Mouse (Mus musculus) spleen, adult 12 weeks (tissue): ENCODE data around the gene Pcbd2.

ENCODE experiments used
- DNase-seq: peaks from one replicate; pipeline ENCODE4 v3.0.0; 2022; ENCODE audit warnings: low spot score

The Pcbd2 gene

DNA sequence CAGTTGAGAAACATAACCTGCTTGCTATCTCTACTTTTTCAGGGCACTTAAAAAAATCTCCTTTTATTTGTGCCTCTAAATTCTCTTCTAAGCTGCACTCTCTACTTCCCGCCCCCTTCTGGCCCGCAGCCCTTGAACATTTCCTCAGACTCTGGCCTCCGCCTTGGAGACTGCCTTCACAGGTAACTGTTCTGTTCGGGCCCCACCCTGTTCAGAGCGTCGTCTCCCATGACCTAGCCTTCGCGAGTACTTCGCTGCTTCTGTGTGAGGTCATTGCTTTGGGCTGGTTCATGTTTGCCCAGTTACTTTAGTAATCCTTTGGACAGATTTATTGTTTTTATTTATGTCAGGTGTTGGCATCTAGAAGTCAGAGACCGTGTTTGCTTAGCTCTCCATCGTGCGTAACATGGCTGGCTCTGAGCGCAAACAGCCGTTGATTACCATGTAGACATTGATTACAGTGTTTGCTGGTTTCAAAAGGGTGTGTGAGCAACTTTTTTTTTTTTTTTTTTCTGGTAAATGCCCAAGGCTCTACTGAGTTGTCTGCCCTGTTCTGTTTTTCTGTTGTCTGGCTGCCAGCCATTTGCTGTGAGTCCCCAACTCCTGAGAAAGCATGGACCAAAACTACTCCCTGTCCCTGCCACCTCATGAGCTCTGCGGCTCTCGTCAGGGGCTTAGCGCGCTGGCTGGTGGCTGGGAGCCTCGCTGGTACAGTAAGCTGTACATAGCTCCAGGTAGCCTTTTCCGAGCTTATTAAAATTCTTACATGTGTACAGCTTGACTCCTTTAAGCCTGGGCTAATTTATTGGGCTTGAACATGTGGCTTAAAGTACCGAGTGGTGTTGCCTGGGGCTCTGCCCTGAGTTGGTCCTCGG, 6.7 kb downstream of the Pcbd2 start:
- DNase-seq, result no peak

DNA sequence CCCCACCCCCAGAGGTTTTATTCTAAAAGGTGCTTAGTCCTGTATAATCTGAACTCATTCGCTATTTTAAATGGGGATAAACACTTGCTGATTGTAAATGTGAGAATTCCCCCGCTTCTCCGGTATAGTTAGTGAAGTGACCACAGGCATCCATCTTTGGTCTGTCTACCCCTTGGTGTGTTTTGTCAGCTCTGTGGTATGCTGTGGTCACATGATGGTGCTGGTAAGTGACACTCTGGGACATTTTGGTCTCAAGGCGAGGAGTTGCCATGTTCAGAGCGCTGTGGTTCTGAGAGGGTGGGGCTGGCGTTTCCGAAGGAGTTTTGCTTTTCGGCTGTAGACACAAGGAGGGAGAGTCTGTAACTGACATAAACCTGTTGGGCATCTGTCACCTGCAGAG, 10.7 kb downstream of the Pcbd2 start:
- DNase-seq, result no peak

DNA sequence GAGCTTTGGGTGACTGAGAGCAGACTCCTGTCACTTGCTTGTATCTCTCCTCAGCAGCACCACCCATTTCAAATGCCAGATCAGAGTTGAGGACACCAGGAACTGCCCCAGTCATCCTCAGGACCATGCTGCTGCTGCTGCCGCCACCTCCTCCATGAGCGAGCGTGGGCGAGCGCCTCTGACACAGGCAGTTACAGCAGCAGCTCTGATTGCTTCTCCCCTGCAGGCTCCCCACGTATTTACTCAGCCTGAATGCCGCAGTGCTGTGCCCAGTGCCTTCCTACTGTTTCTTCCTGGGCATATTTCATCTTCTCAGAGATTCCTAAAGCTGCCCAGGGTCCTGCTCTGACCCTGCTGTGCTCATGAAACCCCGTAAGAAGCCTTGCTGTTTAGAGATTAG, 15.1 kb downstream of the Pcbd2 start:
- no peak for DNase-seq

DNA sequence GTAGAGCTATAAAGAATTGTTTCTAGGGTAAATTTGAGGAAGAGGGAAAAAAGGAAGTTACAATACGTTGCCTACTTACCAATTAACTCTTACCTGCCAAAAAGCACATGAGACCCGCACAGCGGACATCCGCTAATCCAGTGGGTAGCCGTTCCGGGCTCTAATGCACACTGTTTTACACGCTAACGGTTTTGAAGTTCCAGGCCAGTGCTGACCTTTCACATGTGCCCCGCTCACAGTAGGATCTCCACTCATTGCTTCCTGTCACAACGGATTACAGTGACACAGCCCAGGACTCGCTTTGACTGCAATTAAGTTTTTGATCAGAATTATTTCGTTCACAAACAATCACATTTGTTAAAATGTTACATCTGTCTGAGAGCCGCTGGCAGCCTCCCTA, 27.2 kb downstream of the Pcbd2 start:
- no peak for DNase-seq

DNA sequence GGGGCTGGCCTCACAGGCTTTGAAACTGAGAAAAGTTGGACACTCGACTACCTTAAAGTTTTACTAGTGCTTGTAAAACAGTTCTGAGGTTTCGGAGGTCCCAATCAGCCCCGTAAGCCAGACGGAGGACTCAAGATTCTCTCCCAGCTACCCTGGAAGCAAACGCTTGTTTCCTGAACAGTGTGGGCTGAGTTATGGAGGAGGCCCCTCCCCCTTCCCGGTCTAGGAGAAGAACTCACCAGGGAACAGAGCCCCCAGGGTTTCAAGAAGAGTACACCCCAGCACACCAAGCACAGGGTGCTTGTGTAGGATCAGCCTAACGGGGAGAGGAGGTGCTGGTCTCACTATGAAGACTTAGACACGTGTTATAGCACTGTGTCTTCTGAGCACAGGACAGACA, 29.6 kb downstream of the Pcbd2 start:
- no peak for DNase-seq

DNA sequence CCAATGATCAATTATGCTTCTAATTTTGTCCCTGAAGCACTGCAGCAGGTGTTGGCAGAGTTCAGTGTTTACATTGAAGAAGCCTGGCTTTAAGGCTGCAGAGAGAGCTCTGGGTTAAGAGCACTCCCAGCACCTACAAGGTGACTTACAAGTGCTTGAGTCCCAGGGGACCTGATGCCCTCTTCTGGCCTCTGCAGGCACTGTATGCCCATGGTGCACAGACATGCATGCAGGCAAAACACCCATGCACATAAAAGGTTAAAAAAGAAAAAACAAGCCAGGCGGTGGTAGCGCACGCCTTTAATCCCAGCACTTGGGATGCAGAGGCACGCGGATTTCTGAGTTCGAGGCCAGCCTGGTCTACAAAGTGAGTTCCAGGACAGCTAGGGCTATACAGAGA, 30.5 kb downstream of the Pcbd2 start:
- DNase-seq, result no peak

DNA sequence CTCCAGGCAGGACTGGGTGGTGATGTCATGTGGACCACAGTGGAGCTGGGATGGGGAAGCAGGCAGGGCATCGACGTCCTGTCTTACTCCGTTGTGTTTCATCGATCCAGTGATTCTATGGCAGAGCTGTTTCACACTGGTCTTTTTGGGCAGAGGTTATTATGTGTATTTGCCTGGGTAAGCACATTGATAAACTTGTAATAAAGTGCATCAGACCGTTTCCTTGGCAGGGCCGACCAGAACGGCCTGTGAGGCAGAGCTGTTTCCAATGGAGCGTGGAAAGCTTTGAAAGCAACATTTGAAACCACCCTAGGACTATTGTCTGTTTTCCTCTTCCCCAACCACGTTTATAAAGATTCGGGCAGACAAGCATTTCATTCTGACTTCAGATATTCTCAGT, 33.4 kb downstream of the Pcbd2 start:
- no peak for DNase-seq

DNA sequence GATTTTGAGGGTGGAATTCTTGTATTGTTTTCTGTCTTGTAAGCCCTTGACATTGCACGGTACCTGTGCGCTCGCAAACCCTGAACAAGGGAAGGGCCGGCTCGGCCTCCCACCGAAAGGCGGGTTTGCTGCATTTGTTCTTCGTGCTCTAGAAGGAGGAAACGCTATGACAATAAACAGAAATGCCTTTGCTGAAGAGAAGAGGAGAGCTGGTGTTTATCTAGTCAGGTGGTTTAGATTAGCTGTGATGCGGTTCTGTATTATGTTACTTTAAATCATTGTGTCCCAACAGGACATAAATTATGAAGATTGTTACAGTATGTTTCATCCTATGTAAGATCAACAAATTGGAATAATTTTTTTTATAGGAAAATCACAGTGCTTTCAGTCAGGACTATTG, 34.3 kb downstream of the Pcbd2 start:
- no peak for DNase-seq

DNA sequence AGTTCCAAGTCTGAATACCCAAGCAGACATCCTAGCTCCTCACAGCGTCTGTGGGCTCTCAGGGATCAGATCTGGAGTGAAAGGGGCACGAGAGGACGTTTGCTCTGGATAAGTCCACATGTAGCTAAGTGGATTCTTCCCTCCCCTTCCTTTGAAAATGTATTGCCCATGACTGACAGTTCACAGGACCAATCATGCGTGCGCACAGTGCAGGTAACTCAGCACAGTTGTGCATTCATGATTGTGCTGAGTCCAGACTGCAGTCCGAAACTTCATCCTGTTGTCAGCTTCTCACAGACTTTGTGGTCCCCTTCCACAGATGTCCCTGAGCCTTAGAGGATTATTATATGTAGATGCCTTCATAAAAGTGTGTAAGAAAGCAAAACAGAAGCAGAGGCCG, 47.2 kb downstream of the Pcbd2 start:
- DNase-seq, result no peak

DNA sequence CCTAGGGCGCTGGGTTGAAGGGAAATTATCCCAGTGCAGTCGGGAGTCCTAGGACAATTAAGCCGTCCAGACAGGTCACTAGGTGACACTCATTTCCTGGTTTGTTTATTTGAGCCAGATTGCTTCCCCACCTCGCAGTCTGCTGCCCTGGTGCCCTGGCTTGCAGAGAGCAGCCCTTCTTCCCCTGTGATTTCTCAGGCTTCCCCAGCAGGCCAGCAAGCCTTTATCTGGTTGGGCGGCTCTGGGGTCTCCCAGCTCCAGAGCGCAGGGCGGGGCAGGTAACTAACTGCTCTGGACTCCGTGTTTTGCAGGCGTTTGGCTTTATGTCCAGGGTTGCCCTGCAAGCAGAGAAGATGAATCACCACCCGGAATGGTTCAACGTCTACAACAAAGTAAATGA, 47.9 kb downstream of the Pcbd2 start:
- no peak for DNase-seq

DNA sequence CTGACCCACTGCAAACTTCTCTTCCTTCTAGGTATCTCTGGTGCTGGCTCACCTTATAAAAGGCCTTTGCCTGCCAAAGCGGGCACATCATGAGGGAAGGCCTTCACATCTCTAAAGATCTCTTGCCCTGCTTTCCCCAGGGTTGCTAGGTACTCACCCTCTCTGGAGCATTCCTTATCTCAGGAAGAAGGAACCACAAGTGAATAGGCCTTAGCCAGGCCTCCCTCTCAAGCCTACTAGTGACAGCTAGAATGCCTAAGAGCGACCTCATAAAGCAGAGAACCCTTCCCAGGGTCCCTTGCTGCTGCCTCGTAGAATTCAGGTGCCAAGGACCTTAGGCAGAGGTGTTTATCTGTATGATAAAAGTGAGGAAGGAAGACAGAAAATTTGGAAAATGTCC, 57.1 kb downstream of the Pcbd2 start, which contains the start of gene Catsper3:
Gene Catsper3, plus strand, starts transcription at position 301 of the 400 bp plus-strand sequence.
- DNase-seq, result no peak

DNA sequence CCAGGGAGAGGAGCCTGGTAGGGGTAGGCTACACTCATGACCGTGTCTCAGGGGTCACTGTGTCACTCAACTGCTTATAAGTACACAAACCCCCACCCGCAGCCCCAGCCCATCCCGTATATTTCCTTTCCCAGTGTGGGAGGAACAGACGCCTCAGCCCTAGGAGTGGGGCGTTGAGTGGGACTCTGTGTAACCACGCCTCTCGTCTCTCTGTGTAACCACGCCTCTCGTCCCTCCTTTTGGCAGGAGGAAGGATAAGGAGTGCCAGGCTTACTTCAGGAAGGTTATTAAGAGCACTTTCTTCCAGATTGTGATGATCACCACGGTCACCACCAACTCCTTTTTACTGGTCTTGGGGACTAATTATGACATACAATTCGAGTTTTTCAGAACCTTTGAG, 59.0 kb downstream of the Pcbd2 start:
- no peak for DNase-seq

DNA sequence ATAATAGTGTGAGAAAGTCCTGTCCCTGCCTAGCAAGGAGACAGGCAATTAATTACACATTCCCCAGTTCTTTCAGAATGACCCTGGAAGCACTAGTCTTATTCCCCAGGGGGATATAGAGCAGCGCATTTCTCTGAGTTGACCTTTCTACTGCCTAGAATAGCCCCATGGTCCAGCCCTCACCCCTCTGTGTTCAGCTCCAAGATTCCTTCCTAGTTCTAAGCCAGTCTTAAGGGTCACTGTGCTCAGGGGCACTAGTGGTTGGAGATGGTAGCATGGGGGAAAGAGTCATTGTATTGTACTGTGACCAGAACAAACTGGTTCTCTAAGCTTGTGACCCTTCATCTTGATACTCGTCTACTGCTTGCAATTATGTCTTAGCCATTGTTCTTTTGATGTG, 74.1 kb downstream of the Pcbd2 start:
- no peak for DNase-seq

DNA sequence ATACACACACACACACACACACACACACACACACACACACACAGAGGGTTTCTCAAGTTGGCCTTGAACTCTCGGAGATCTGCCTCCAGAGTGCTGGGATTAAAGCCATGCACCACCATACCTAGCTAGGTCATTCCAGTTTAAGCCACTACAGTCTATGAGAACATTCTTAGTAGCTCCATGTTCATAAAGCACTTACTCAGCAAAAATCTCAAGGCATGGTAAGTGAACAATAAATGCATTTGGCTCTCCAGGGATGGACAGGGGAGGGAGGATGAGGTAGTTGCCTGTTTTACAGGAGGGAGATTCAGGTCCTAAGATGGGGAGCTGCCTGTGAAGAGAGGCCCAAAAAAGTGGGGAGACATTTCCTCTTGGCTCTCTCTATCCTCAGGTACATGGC, 76.8 kb downstream of the Pcbd2 start:
- no peak for DNase-seq

DNA sequence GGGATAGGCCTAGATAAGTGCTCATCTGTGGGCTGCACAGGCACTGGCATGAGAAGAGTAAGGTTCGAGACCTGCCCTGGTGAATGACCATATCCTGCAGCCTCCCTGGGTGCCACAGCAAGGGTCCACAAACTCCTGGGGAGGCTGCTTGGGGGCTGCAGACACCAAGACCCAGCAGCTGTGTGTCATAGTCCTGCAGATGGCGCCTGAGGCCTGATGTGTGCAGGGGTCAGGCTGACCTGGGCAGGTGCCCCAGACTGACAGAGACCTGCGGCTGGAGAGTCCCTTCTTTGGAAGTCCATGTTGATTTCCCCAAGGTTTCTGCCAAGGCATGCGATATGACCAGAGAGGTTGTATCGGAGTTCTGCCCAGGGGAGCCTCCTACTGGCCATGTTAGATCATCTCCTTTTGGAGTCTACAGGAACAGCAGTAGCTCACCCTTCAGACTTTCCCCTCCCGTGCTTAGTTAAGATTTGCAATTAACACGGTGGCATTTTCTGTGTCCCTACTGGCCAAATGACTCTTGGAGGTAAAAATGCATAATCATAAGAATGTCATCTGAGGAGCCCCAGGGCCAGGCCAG, 82.0 kb downstream of the Pcbd2 start:
- DNase-seq, result no peak

DNA sequence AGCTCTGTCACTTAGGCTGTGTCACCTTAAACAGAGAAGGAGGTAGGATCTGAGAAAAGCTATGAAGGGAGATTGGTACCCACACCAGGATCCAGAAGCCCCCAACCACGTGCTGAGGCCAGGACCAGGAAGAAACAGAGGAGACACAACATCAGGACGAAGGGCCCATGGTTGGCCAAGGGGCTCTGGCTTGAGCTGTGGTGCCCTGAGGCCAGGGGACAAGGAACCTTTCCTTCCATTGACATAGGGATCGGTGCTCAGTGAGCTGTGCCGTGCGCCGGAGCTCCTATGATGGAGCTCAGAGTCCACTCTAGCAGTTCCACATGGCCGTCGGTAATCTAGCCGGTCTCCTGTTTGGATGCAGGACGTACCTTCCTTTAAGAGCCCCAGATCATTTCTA, 82.5 kb downstream of the Pcbd2 start:
- DNase-seq, result no peak

DNA sequence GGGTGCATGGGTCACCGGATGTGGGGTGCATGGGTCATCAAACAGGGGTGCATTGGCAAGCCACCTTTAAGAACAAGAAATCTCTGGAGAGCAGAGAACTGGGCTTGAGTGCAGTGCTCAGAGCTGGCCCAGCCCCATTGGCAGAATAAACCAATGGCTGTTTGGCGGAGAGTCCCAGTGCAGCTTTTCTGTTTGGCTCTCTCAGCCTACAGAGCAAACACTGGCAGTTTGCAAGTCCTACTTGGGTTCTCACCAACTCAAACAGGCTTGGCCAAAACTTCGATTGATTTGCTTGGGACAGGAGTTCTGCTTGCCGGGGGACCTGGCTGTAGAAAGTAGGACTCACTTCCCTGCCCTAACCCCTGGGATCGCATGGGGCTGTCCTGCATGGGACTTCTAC, 83.8 kb downstream of the Pcbd2 start:
- DNase-seq, result no peak

DNA sequence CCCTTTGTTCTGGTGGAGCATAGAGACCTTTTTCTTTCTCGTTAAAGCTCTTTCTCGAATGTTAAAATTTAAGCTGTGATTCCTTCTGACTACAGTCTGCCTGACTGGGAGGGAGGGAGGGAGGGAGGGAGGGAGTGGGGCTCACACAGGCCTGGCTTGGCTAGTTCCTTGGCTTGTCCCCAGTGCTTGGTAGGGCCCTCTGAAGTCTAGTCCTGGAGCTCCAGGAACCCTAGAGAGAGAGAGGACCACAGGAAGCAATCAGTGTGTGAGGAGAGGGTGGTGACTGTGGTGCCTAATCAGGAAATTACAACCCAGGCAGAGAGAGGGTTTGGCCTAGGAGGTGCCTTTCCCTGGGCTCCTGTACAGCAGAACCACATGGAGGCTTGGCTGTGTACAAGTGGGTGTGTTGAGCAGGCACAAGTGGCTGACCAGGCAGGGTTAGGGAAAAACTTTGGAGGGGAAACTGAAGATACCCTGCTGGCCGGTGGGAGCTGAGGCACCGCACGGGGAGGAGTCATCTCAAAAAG, 86.4 kb downstream of the Pcbd2 start:
- DNase-seq, result no peak

DNA sequence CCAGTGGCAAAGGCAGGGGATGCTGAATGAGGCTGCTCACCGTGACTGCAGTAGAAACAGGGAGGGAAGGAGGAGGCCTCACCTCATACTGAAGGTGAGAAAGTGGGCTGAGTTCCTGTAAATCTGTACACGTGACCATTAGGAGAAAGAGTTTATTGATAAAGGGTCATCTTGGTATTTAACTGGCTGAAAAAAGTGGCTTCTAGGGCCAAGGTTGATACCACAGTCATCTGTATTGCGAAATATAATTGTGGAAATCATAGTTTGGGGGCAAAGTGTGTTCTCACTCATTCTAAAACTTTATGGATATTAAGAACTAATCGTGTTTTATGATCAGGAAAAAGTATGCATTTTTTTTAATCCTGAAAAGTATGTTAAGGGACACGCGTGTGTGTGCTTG, 87.7 kb downstream of the Pcbd2 start:
- no peak for DNase-seq

DNA sequence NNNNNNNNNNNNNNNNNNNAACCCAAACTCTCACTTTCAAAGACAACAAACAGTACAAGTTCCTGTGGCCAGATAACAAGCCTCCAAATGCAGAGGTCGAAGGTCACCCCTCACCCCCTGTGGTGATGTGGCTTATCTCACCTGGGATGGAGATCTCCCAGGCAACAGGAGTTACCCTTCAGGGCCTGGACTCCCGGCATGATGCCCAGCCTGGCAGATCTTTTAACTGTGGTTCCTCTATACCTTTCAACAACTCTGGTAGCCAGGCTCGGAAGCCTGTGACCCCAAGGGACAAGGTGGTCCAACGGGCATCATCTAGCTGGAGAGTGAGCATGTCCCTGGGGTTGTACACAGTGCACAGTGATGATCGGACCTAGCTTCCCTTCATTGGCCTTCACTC, 95.3 kb downstream of the Pcbd2 start:
- DNase-seq, result no peak

DNA sequence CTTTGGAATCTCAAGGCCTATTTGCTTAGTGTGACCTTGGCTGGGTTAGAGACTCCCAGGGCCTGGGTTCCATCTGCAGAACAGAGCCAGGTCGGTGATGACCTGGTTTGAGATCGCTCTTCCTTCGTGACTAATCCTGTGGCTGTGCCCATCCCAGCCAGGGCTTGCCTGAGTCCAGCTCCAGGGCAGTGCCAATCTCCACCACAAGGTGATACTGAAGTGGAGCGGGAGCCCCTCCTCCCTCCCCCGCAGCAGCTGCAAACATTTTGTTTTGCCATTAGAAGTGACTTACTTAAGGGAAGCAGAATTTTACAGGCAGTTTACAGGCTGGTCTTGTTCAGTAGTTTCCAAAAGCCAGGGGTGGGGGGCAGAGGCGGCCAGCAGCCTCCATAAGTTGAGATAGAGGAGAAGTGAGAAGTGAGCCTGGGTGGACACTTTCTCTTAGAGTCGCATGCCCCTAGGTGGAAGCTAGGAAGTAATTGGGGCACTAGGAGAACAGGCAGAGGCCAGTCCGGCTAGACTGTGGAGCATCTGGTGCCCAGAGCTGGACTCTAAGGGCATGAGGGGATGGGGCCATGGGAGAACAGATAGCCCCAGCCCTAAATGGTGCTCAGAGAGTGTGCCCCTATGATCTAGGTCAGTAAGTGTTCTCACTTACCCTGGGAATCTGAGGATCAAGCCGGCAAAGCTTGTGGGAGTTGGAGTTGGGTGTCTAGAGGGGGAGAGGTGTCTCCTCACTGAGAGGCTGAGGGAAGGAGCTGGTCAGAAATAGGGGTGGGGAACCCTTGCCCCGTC, 97.2 kb downstream of the Pcbd2 start:
- no peak for DNase-seq

DNA sequence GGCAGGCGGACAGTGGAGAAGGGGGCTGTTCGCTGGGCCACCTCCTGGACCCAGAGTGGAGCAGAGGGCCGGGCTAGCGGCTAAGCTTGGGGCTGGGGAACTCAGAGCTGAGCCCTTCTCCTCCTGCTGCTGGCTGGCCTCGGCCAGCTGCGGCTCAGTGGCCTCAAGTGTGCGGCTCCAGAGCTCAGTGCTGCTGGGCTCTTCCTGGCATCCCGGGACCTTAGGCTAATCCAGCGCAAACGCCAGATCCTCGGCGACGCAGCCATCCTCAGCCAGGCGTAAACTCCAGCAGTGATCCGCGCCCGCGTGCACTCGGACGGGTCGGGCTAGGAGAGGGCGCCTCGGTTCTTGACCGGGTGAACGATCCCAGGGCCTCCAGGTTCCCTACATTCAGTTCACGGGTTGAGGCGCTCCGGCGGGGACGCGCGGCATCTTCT, 98.1 kb downstream of the Pcbd2 start:
- no peak for DNase-seq
